Mouse (Mus musculus): ENCODE results near the gene Gm40193.

DNA sequence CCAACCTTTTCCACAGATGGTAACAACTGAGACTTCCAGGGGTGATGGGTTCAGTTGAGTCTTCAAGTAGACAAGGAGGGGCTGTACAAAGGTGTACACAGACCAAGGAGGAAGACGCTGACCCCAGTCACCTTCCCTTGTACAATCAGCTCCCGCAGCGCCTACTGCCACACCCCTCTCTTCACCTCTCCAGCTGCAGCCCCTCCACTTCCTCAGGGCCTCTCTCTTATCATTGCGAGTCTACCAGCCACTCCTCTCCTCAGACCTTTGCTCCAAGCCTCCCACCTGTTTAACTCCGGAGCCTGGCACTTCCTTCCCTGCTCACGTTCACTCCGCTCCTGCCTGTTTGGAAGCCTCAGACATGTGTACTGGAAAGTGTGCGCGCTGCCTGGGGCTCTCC is 27.8 kb downstream of the Gm40193 start, which contains the start of gene Tm4sf5:
- TF ChIP-seq CTCF (IDR thresholded peaks at IDR 0.05; ENCODE audit: low read depth) (no peak), EP300 (IDR thresholded peaks at IDR 0.05; ENCODE audit: low read depth) (no peak)

All from liver, embryonic 14.5 days (tissue).